Mouse (Mus musculus): ENCODE data around the gene Dbh.

- TF ChIP-seq CTCF (IDR thresholded peaks at IDR 0.05; ENCODE audit: borderline replicate concordance, control insufficient read depth, extremely low read depth, insufficient read depth, low read length, poor library complexity), result no peak
- no peak for TF ChIP-seq POLR2A (IDR thresholded peaks at IDR 0.05; ENCODE audit: control insufficient read depth, extremely low read depth, insufficient read depth, low read length, poor library complexity)
Measured at GRCm38 (mm10) chr2:27166074-27166473, 1.0 kb downstream of the Dbh start.
